Comparison of ENCODE assay signal across 8 mouse cellular contexts in the genomic region with DNA sequence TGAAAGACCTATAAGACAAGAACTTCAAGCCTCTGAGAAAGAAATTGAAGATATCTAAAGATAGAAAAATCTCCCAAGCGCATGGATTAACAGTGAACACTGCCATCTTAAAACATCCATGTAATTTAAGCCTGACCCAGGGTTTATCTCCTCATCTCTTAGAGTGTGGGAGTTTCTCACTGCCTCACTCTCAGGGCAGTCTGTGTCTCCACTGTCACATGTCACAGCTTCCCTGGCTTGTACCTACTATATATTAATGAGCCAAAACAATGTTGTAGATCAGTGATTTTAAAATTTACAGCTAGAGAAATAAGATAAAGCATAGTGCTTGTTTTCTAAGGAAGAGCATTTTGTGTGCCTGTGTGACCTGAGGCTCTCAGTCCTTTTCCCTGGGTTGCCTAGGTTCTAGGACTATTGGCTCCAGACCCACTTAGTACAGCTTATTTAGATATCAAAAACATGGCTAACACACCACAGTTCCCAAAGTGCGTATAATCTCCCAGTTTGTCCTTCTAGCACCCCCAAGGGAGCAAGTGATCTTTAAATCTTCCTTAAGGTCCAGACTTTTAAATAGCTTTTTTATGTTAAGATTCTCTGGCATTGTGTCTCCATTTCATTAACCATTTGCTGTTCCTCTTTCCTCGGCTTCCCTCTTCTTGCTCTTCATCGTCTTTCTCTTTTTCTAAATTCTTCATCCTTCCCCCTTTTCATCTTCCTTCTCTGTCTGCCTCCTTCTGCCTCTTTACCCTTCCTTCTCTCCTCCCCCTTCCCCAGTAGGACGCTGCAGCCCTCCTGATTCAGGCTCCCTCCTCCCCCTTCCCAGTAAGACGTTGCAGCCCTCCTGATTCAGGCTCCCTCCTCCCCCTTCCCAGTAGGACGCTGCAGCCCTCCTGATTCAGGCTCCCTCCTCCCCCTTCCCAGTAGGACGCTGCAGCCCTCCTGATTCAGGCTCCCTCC. TPM values are rescaled to one million over a fixed set of nuclear protein-coding genes. Genes with fewer than 3 reads are reported as not detected.
A peak's percentile ranks its signal among the peaks of the same experiment; 100 is the strongest.
DNase-seq lines count a peak whose midpoint lies in the region; ATAC-seq and TF ChIP-seq lines count a peak whose summit lies in the region.

No protein-coding gene starts in this region.

- TF ChIP-seq POLR2A in lung, adult 2 months (IDR thresholded peaks at IDR 0.05; ENCODE audit: borderline replicate concordance, extremely low read depth, low read depth, low read length), result no peak
- TF ChIP-seq POLR2A in cerebellum, adult 2 months (IDR thresholded peaks at IDR 0.05; ENCODE audit: borderline replicate concordance, insufficient read depth, low read length), result no peak
- no peak for TF ChIP-seq POLR2A in thymus, adult 2 months (IDR thresholded peaks at IDR 0.05; ENCODE audit: control insufficient read depth, extremely low read depth, insufficient read depth, low read length, poor library complexity)

- peak; percentile 44; the same call in 1 of the 2 replicates for ATAC-seq in lung, embryonic 14.5 days (ENCODE audit: insufficient read depth)
- ATAC-seq in embryonic facial prominence, embryonic 14.5 days (ENCODE audit: low read depth), result no peak
- ATAC-seq in stomach, embryonic 14.5 days (ENCODE audit: insufficient number of reproducible peaks, insufficient read depth, low FRiP score, low read depth), result no peak

- DNase-seq in lung, embryonic 14.5 days, result no peak
- DNase-seq in lung, adult 2 months, result no peak
- DNase-seq in embryonic facial prominence, embryonic 14.5 days (ENCODE audit: low spot score), result no peak
- DNase-seq in limb, embryonic 10.5 days (ENCODE audit: low spot score), result no peak
- no peak for DNase-seq in cerebellum, adult 2 months
- no peak for DNase-seq in thymus, adult 2 months
- DNase-seq in cerebellum, postnatal 10 days, result no peak

- H3K9ac ChIP-seq in lung, embryonic 14.5 days, result no peak overlapping the region
- 0 out of 2 replicates have a peak overlapping the region, but pooled peaks have one; percentile 25 for H3K9ac ChIP-seq in embryonic facial prominence, embryonic 14.5 days (ENCODE audit: low read depth, low read length)
- H3K9ac ChIP-seq in stomach, embryonic 14.5 days (replicated peaks; ENCODE audit: low read depth, low read length), result no peak overlapping the region

- H3K4me1 ChIP-seq in lung, embryonic 14.5 days (ENCODE audit: insufficient read depth), result no peaks in the 10 kb centered on the region
- H3K4me1 ChIP-seq in lung, adult 2 months (ENCODE audit: control insufficient read depth, insufficient read depth, low read length), result no peaks in the 10 kb centered on the region
- H3K4me1 ChIP-seq in embryonic facial prominence, embryonic 14.5 days (ENCODE audit: control insufficient read depth, insufficient read depth, low read length), result peaks cover 4% of the 10 kb centered on the region; the same call in 1 of the 2 replicates
- H3K4me1 ChIP-seq in limb, embryonic 10.5 days, result peaks cover 7% of the 10 kb centered on the region
- H3K4me1 ChIP-seq in stomach, embryonic 14.5 days (ENCODE audit: control insufficient read depth, insufficient read depth, low read length), result 0 out of 2 replicates have a peak, but pooled peaks cover 3% of the 10 kb centered on the region
- H3K4me1 ChIP-seq in cerebellum, adult 2 months (ENCODE audit: control insufficient read depth, insufficient read depth, low read length), result no peaks in the 10 kb centered on the region
- no peaks in the 10 kb centered on the region for H3K4me1 ChIP-seq in thymus, adult 2 months (replicated peaks; ENCODE audit: control insufficient read depth, insufficient read depth, low read length)

- H3K36me3 ChIP-seq in lung, embryonic 14.5 days (ENCODE audit: insufficient read depth), result no peaks in the 10 kb centered on the region
- no peaks in the 10 kb centered on the region for H3K36me3 ChIP-seq in embryonic facial prominence, embryonic 14.5 days (ENCODE audit: control insufficient read depth, insufficient read depth, low read length)
- H3K36me3 ChIP-seq in limb, embryonic 10.5 days, result no peaks in the 10 kb centered on the region
- no peaks in the 10 kb centered on the region for H3K36me3 ChIP-seq in stomach, embryonic 14.5 days (ENCODE audit: control insufficient read depth, insufficient read depth, low read length)
- no peaks in the 10 kb centered on the region for H3K36me3 ChIP-seq in thymus, adult 2 months (ENCODE audit: control insufficient read depth, insufficient read depth, low read length)

- TF ChIP-seq CTCF in lung, embryonic 14.5 days (IDR thresholded peaks at IDR 0.05; ENCODE audit: low read depth), result no peak
- no peak for TF ChIP-seq CTCF in lung, adult 2 months (IDR thresholded peaks at IDR 0.05; ENCODE audit: insufficient read depth, low read length)
- TF ChIP-seq CTCF in cerebellum, adult 2 months (IDR thresholded peaks at IDR 0.05; ENCODE audit: borderline replicate concordance, insufficient read depth, low read depth, low read length), result no peak
- no peak for TF ChIP-seq CTCF in thymus, adult 2 months (IDR thresholded peaks at IDR 0.05; ENCODE audit: borderline replicate concordance, control insufficient read depth, extremely low read depth, insufficient read depth, low read length, poor library complexity)

- H3K4me2 ChIP-seq in lung, embryonic 14.5 days, result peak overlapping the region; percentile 57
- peak overlapping the region; percentile 41 for H3K4me2 ChIP-seq in embryonic facial prominence, embryonic 14.5 days (ENCODE audit: low read depth, low read length)
- peak overlapping the region; percentile 22 for H3K4me2 ChIP-seq in stomach, embryonic 14.5 days (replicated peaks; ENCODE audit: low read depth, low read length)

- no peak overlapping the region for H3K27ac ChIP-seq in lung, embryonic 14.5 days (ENCODE audit: low read depth)
- H3K27ac ChIP-seq in embryonic facial prominence, embryonic 14.5 days (replicated peaks; ENCODE audit: low read depth, low read length), result no peak overlapping the region
- H3K27ac ChIP-seq in limb, embryonic 10.5 days, result no peak overlapping the region
- no peak overlapping the region for H3K27ac ChIP-seq in stomach, embryonic 14.5 days (ENCODE audit: low read length)
- H3K27ac ChIP-seq in cerebellum, adult 2 months (ENCODE audit: insufficient read depth, low read length), result no peak overlapping the region
- no peak overlapping the region for H3K27ac ChIP-seq in thymus, adult 2 months (ENCODE audit: control insufficient read depth, insufficient read depth, low read length)

- H3K9me3 ChIP-seq in lung, embryonic 14.5 days (ENCODE audit: low read depth, low read length), result no peaks in the 10 kb centered on the region
- no peaks in the 10 kb centered on the region for H3K9me3 ChIP-seq in embryonic facial prominence, embryonic 14.5 days (ENCODE audit: control insufficient read depth, low read length)
- no peaks in the 10 kb centered on the region for H3K9me3 ChIP-seq in limb, embryonic 10.5 days (replicated peaks)
- H3K9me3 ChIP-seq in stomach, embryonic 14.5 days (ENCODE audit: control insufficient read depth, low read depth, low read length), result no peaks in the 10 kb centered on the region

- no peaks in the 10 kb centered on the region for H3K27me3 ChIP-seq in lung, embryonic 14.5 days (ENCODE audit: insufficient read depth, low read length)
- H3K27me3 ChIP-seq in embryonic facial prominence, embryonic 14.5 days (replicated peaks; ENCODE audit: control insufficient read depth, insufficient read depth, low read length), result no peaks in the 10 kb centered on the region
- H3K27me3 ChIP-seq in limb, embryonic 10.5 days (ENCODE audit: low read depth, poor library complexity, severe bottlenecking), result no peaks in the 10 kb centered on the region
- no peaks in the 10 kb centered on the region for H3K27me3 ChIP-seq in stomach, embryonic 14.5 days (ENCODE audit: control insufficient read depth, insufficient read depth, low read length)
- H3K27me3 ChIP-seq in cerebellum, adult 2 months (ENCODE audit: control insufficient read depth, insufficient read depth, low read length), result no peaks in the 10 kb centered on the region
- no peaks in the 10 kb centered on the region for H3K27me3 ChIP-seq in thymus, adult 2 months (ENCODE audit: control insufficient read depth, insufficient read depth, low read length)

- 12% methylated on average over 7 of the region's 8 CpGs for WGBS in lung, embryonic 14.5 days
- 23% methylated on average over 7 of the region's 8 CpGs for WGBS in lung, adult 2 months
- 12% methylated on average over 7 of the region's 8 CpGs for WGBS in embryonic facial prominence, embryonic 14.5 days
- 16% methylated on average over 7 of the region's 8 CpGs for WGBS in limb, embryonic 10.5 days
- 15% methylated on average over 7 of the region's 8 CpGs for WGBS in stomach, embryonic 14.5 days
- WGBS in cerebellum, adult 2 months, result 18% methylated on average over 7 of the region's 8 CpGs
- 73% methylated on average over 7 of the region's 8 CpGs for WGBS in thymus, adult 2 months

- H3K4me3 ChIP-seq in lung, embryonic 14.5 days (ENCODE audit: low read depth, low read length), result peak overlapping the region; percentile 12; the same call in 1 of the 2 replicates
- H3K4me3 ChIP-seq in lung, adult 2 months (replicated peaks; ENCODE audit: extremely low read depth, low read depth, low read length), result no peak overlapping the region
- peak overlapping the region; percentile 4 for H3K4me3 ChIP-seq in embryonic facial prominence, embryonic 14.5 days (ENCODE audit: low read depth, low read length)
- H3K4me3 ChIP-seq in limb, embryonic 10.5 days, result peak overlapping the region; percentile 41
- H3K4me3 ChIP-seq in stomach, embryonic 14.5 days (ENCODE audit: low read depth, low read length), result peak overlapping the region; percentile 15; the same call in 1 of the 2 replicates
- H3K4me3 ChIP-seq in cerebellum, adult 2 months (replicated peaks; ENCODE audit: insufficient read depth, low read depth, low read length), result no peak overlapping the region
- no peak overlapping the region for H3K4me3 ChIP-seq in thymus, adult 2 months (ENCODE audit: control insufficient read depth, insufficient read depth, low read length)

RNA-seq across cellular contexts. Expression of a gene that starts 22.0 kb away (rescaled TPM):
- polyA plus RNA-seq in lung, embryonic 14.5 days (2014; fragmentation: Nextera tagmentation; extraction: Ambion mirVana), result 1.2 and 1.7 TPM in 2 replicates
- polyA plus RNA-seq in lung, adult 2 months (2012; rRNA removed), result 0.92 and 1.5 TPM in 2 replicates
- 1.7 and 3.0 TPM in 2 replicates for polyA plus RNA-seq in embryonic facial prominence, embryonic 14.5 days (2014; fragmentation: Nextera tagmentation; extraction: Ambion mirVana)
- 0.83 and 1.1 TPM in 2 replicates for polyA plus RNA-seq in limb, embryonic 10.5 days (2016; fragmentation: Nextera tagmentation; extraction: Ambion mirVana)
- 1.6 and 3.9 TPM in 2 replicates for polyA plus RNA-seq in stomach, embryonic 14.5 days (2014; fragmentation: Nextera tagmentation; extraction: Ambion mirVana)
- polyA plus RNA-seq in cerebellum, adult 2 months (2012; rRNA removed), result 1.5 TPM in 2 replicates
- 1.8 and 3.1 TPM in 2 replicates for polyA plus RNA-seq in thymus, adult 2 months (2012; rRNA removed)

Comparison
In these comparisons a context has a peak if more than half of its experiments do, and no peak if none do; other contexts are left out.
1. H3K4me3 ChIP-seq: peak in lung, embryonic 14.5 days (single experiment), embryonic facial prominence, embryonic 14.5 days (single experiment), limb, embryonic 10.5 days (single experiment) and stomach, embryonic 14.5 days (single experiment); none in lung, adult 2 months (single experiment), cerebellum, adult 2 months (single experiment) and thymus, adult 2 months (single experiment).
2. Peak in every context shown above with its lines, with median percentiles within 50 percentile points of each other: H3K4me2 ChIP-seq.